Mouse (Mus musculus) bone marrow macrophage, adult 2 months (primary cell): ENCODE measurements around the gene Olfr1418.

Source experiments
- CTCF ChIP-seq: IDR thresholded peaks from 2 replicates; pipeline ENCODE4 v1.5.1; 2012; ENCODE audit warnings: low read depth, mild to moderate bottlenecking, low read length, moderate library complexity
- POLR2A ChIP-seq: IDR thresholded peaks from 2 replicates; pipeline ENCODE4 v1.6.1; 2012; ENCODE audit warnings: mild to moderate bottlenecking, low read depth, low read length, borderline replicate concordance

- no peak for TF ChIP-seq POLR2A
- no peak for TF ChIP-seq CTCF
Observed at GRCm38 (mm10) chr19:11816706-11817105, 44.2 kb downstream of the Olfr1418 start.
